Mouse (Mus musculus) G1E (cell line): Measurements from ENCODE around the gene Hoxd11.

Experiments
- CTCF ChIP-seq: IDR thresholded peaks from 2 replicates; pipeline ENCODE4 v1.5.1; 2012; ENCODE audit warnings: low read depth, low read length, inconsistent platforms, mixed read lengths
- GATA1 ChIP-seq: IDR thresholded peaks from 2 replicates; pipeline ENCODE4 v1.6.1; 2012; ENCODE audit warnings: borderline replicate concordance, low read length, inconsistent platforms, mixed read lengths
- GATA2 ChIP-seq: IDR thresholded peaks from 2 replicates; pipeline ENCODE4 v1.6.1; 2012; ENCODE audit warnings: low read depth, low read length, inconsistent platforms, borderline replicate concordance
- POLR2AphosphoS5 ChIP-seq: IDR thresholded peaks from 2 replicates; pipeline ENCODE4 v1.6.1; 2012; ENCODE audit warnings: low read depth, low read length, inconsistent platforms; ENCODE audit not compliant: insufficient replicate concordance
- TAL1 ChIP-seq: conservative IDR thresholded peaks from 2 replicates; pipeline ENCODE4 v1.6.1; 2012; ENCODE audit warnings: low read depth, low read length, inconsistent platforms, mixed read lengths

DNA sequence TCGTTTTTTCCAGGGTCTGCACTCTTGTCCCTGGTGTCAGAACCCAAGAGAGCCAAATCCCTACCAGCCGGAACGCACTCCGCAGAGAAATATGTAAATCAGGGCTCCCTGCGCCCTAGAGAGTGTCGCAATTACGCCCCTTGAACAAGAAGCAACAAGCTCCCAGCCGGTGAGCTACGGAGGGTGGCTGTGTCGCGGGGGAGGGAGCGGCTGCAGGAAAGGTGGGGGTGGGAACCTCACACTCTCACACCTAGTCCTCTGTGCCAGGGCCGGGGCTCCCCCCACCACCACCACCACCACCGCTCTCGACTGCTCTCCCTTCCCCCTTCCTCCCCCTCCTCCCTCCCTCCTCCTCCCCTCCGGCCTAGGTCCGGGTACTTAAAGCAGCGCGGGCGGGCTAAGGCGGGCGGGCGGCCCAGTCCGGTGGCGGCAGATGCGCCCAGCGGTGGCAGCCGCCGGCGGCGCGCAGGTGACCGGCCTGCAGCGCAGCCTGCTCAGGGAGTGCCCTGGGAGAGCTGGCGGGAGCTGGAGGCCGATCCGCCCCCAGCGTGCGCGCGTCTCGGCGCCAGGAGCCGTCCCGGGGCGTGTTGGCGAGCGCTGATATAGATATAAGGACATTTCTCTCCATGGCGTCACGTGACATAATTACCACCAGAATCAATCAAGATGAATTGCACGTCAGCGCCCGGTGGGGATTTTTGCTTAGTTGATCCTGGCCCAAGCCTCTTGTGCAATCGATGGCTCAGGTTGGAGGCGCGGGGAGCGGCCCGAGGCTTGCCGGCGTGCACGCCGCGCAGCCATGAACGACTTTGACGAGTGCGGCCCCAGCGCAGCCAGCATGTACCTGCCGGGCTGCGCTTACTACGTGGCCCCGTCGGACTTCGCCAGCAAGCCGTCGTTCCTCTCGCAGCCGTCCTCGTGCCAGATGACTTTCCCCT lies 2.5 kb downstream of the Hoxd11 start:
- TF ChIP-seq GATA1 (no peak), CTCF (no peak), POLR2AphosphoS5 (no peak), TAL1 (no peak), GATA2 (no peak)
